Mouse (Mus musculus) adrenal gland, adult (tissue): ENCODE results near the gene Bend4.
A peak's percentile ranks its signal among the peaks of the same experiment; 100 is the strongest.

Experiments used
- DNase-seq, 2 experiments: peaks; one replicate each; pipeline ENCODE4 v3.0.0; 2022 to 2023; ENCODE audit warnings: low spot score in 1 of 2; ENCODE audit not compliant: inconsistent age in 2 of 2

Bend4 gene

GRCm38 (mm10) chr5:67427443-67428360 lies at the start of gene Bend4:
Gene Bend4, minus strand, starts transcription at chr5:67428310.
- peak; percentile 58 to 83 for DNase-seq

DNA sequence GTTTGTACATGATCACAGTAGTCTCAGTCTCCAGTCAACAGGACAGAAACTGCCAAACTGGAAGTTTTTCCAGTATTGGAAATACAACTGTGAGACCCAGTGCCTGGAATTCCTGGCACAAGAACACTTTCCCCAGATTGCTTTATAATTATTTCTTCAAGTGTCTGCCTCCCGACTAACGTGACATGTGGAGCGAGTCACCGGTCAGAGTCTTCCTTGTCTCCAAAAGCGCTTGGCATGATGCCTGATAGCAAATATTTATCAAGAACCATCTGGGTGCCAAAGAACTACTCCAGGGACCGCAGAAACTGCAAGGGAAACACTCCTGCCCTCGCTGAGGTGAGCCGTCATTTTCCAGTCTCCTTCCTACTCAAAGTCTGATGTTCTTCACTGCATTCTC lies 45.6 kb upstream of the Bend4 start:
- DNase-seq = no peak

DNA sequence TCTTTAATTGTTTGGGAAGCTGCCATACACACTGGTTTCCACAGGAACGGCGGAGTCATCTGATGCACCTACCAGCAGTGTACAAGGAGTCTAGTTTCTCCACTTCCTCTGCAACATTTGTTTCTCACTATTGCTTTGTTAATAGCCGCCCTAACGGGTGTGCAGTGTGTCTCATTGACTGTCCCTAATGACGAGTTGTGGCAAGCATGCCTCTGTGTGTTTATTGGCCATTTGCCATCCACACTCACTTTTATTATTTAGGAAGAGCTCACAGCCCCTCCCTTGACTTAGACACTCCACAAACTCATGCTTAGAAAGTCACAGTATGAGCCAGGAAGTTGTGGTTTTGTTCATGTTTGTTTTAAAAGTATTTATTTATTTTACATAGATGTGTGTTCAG lies 45.0 kb upstream of the Bend4 start:
- DNase-seq = no peak

GRCm38 (mm10) chr5:67466866-67467530 lies 38.9 kb upstream of the Bend4 start:
- no peak for DNase-seq

GRCm38 (mm10) chr5:67464899-67465298 lies 36.8 kb upstream of the Bend4 start:
- DNase-seq = no peak

- no peak for DNase-seq
Observed at GRCm38 (mm10) chr5:67463636-67464035, 35.5 kb upstream of the Bend4 start.

GRCm38 (mm10) chr5:67462331-67462730 lies 34.2 kb upstream of the Bend4 start:
- no peak for DNase-seq

GRCm38 (mm10) chr5:67456841-67457240 lies 28.7 kb upstream of the Bend4 start:
- DNase-seq = no peak

DNA sequence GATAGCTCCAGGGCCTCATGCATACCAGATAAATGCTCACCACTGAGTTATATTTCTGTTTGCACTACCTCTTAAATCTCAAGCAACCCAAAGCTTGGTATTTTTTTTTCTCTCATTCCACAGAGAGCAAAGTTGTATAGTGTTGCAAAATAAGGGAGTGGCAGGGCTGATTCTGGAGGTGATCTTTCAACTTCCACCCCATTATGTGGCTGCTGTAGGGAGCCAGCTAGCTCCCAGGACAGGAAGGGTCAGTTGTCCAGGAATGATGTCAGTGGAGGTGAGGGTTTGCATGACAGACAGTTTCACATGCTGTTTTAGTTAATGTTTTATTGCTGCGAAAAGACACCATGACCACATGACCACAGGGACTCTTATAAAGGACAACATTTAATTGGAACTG lies 26.2 kb upstream of the Bend4 start:
- DNase-seq = no peak

GRCm38 (mm10) chr5:67449957-67450630 lies 22.0 kb upstream of the Bend4 start:
- no peak for DNase-seq

- no peak for DNase-seq
Observed at GRCm38 (mm10) chr5:67446526-67446925, 18.4 kb upstream of the Bend4 start.

DNA sequence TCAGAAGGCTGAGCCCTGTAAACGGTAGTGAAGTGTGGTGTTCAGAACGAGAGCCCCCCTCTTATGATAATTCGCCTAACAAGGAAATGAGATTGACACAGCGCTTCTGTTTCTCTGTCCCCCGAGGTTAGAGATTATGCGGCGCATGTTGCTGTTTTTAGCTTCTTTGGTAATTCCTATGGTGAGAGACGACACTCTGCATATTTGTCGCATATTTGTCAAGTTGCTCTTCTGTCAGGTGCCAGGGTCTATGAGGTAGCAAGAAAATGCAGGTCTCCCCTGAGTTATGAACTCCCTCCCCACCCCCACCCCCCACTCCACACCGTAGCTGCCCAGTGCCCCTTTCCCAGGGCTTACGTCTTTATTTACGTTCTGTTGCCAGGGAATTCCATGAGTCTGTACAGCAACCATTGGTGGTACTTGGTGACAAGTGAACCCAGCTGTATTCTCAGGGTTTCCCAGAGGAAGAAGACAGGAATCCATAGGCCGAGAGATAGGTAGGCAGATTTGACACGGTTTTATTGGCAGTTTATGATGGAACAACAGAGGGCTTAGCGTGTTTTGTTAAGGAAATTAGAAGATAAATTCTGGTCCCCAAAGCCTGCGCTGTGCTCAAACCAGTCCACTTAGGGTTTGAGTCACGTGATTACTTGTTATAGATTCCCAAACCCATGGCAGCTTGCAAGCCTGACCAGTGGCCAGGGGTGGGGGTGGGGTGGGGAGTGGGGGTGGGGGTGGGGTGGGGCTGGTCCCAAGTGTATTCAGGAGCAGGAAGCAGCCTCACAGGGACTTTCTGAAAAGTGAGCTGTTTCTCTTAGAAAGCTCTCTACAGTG lies 16.3 kb upstream of the Bend4 start:
- DNase-seq = no peak

DNA sequence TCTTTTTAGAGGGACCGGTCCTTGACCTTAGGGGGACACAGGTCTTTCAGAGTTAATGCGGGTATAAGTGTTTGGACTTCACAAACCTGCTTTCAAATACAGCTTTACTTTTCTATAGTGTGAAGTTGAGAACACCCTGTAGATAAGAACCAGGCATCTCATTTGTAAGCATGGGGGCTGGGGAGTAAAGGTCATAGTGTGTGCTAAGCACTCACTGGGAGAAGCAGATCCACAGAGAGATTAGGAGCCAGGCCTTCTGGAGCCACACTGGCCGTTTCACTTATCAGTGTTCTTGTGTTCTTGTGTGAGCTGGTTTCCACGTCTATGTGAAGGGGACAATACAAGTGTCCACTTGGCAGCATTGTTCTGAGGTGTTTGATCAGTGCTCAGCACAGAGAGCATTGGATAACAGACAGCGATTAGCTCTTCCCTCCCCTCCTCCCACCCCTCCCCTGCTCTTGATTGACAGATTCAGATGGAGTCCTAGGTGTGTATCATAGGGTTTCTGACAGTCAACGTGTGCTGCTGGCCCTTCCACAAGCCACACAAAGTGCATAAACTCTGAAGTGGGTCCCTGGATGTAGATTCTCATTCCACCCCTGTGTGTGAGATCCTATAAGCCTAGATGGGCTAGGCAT lies 14.8 kb upstream of the Bend4 start:
- no peak for DNase-seq

DNA sequence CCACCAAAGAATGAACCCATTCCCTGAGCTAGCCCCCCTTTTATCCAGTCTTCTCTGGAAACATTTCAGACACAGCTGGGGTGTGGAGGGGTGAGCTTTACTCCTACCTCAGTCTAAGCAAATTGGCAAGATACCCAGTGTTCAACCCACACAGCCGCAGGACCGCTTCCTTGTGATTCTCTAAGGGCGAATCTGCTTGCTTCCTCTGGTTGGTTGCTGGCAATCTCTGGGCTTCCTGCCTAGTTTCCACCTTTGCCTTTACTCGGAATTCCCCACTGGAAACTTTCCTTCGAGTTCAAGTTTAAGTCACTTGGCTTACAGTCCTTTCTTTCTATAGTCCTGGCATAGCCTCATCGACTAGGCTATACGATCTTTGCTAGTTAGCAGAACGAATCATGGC lies 12.5 kb upstream of the Bend4 start:
- no peak for DNase-seq

GRCm38 (mm10) chr5:67437403-67437802 lies 9.3 kb upstream of the Bend4 start:
- DNase-seq = no peak

GRCm38 (mm10) chr5:67426478-67427442 lies 1.4 kb downstream of the Bend4 start:
- peak; percentile 11 to 43 for DNase-seq

GRCm38 (mm10) chr5:67426011-67426410 lies 2.1 kb downstream of the Bend4 start:
- no peak for DNase-seq

DNA sequence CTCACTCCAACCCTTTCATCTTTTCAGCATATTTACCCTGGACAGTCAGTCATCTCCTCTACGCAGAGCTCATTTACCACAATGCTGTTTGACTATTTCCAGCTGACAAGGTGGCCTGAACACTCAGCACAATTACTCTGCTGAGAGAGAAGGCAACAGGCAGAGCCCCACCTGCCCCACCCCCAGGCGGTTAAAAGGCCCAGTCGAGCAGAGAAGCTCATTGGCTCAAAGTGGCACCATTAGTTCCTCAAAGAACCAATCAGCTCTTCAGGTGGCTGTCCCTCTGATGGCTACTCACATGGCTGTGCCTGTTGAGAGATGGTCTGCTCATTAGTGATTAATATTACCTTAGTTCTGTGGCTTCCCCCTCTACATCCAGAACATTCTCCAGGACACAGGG lies 3.5 kb downstream of the Bend4 start:
- no peak for DNase-seq

DNA sequence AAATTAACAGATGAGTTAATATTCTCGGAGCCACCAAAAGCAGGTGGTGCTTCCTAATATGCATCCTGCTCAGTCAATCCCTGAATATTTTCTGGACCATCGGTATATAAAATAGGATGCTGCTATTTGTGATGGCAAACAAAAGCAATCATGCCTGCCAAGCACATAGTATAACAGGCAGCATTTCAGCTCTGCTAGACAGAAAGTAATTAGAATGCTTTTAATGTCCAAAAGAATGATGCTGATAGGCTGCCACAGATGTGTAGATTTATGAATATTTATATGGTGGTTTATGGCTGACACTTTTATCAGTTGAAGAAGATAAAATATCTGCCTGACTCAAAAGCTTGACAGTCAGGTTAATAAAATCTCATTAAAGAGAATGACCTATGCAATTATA lies 4.1 kb downstream of the Bend4 start:
- DNase-seq = no peak
